Mouse (Mus musculus): ENCODE measurements around the gene Cct4. TPM values are rescaled to one million over a fixed set of nuclear protein-coding genes. Genes with fewer than 3 reads are reported as not detected.
A peak's percentile ranks its signal among the peaks of the same experiment; 100 is the strongest.

Cct4 gene
- polyA plus RNA-seq, 1 experiment from 2014 or later, result 267 TPM

- Histone ChIP-seq H3K36me3 (ENCODE audit: control insufficient read depth, insufficient read depth, low read length) (peaks cover 12% of the 10 kb centered on the region; the same call in 1 of the 2 replicates), H3K4me3 (ENCODE audit: low read depth, low read length) (no peak overlapping the region), H3K9me3 (ENCODE audit: control insufficient read depth, low read length) (peaks cover 26% of the 10 kb centered on the region; the same call in 1 of the 2 replicates), H3K4me1 (ENCODE audit: control insufficient read depth, insufficient read depth, low read length) (no peaks in the 10 kb centered on the region), H3K9ac (ENCODE audit: low read depth, low read length) (no peak overlapping the region), H3K27ac (replicated peaks; ENCODE audit: low read depth, low read length) (no peak overlapping the region), H3K4me2 (ENCODE audit: low read depth, low read length) (no peak overlapping the region), H3K27me3 (replicated peaks; ENCODE audit: control insufficient read depth, insufficient read depth, low read length) (no peaks in the 10 kb centered on the region)
- peak; percentile 8 for DNase-seq (ENCODE audit: low spot score)
- WGBS, result 72% methylated on average over 4 of the region's 4 CpGs
- ATAC-seq (ENCODE audit: low read depth), result no peak
These were observed 25.9 kb upstream of the Cct4 start for GRCm38 (mm10) chr11:22964401-22964800.

GRCm38 (mm10) chr11:22965503-22965902 is 24.8 kb upstream of the Cct4 start:
- Histone ChIP-seq H3K27ac (replicated peaks; ENCODE audit: low read depth, low read length) (no peak overlapping the region), H3K4me3 (ENCODE audit: low read depth, low read length) (no peak overlapping the region), H3K27me3 (replicated peaks; ENCODE audit: control insufficient read depth, insufficient read depth, low read length) (no peaks in the 10 kb centered on the region), H3K4me1 (ENCODE audit: control insufficient read depth, insufficient read depth, low read length) (no peaks in the 10 kb centered on the region), H3K9me3 (ENCODE audit: control insufficient read depth, low read length) (peaks cover 30% of the 10 kb centered on the region), H3K9ac (ENCODE audit: low read depth, low read length) (no peak overlapping the region), H3K4me2 (ENCODE audit: low read depth, low read length) (no peak overlapping the region), H3K36me3 (ENCODE audit: control insufficient read depth, insufficient read depth, low read length) (peaks cover 20% of the 10 kb centered on the region; the same call in 1 of the 2 replicates)
- DNase-seq (ENCODE audit: low spot score) (no peak), ATAC-seq (ENCODE audit: low read depth) (no peak)
- WGBS, result 68% methylated on average over 4 of the region's 4 CpGs

- peaks cover 67% of the 10 kb centered on the region for H3K9me3 ChIP-seq (ENCODE audit: control insufficient read depth, low read length)
- DNase-seq (ENCODE audit: low spot score), result peak; percentile 34
These were observed 20.8 kb upstream of the Cct4 start for GRCm38 (mm10) chr11:22969486-22969885.

GRCm38 (mm10) chr11:22970546-22970945 is 19.8 kb upstream of the Cct4 start:
- Histone ChIP-seq H3K4me2 (ENCODE audit: low read depth, low read length) (no peak overlapping the region), H3K4me3 (ENCODE audit: low read depth, low read length) (no peak overlapping the region), H3K27me3 (replicated peaks; ENCODE audit: control insufficient read depth, insufficient read depth, low read length) (no peaks in the 10 kb centered on the region), H3K9me3 (ENCODE audit: control insufficient read depth, low read length) (peaks cover 67% of the 10 kb centered on the region), H3K36me3 (ENCODE audit: control insufficient read depth, insufficient read depth, low read length) (peaks cover 39% of the 10 kb centered on the region), H3K9ac (ENCODE audit: low read depth, low read length) (no peak overlapping the region), H3K27ac (replicated peaks; ENCODE audit: low read depth, low read length) (no peak overlapping the region), H3K4me1 (ENCODE audit: control insufficient read depth, insufficient read depth, low read length) (no peaks in the 10 kb centered on the region)
- no peak for ATAC-seq (ENCODE audit: low read depth)
- DNase-seq (ENCODE audit: low spot score), result no peak
- 100% methylated on average over 1 of the region's 1 CpGs for WGBS

More at GRCm38 (mm10) chr11:22969486-22969885, 20.8 kb upstream of the Cct4 start:
- H3K27ac ChIP-seq (replicated peaks; ENCODE audit: low read depth, low read length), result no peak overlapping the region
- ATAC-seq (ENCODE audit: low read depth), result no peak
- 57% methylated on average over 6 of the region's 6 CpGs for WGBS
- H3K4me2 ChIP-seq (ENCODE audit: low read depth, low read length), result no peak overlapping the region
- no peak overlapping the region for H3K9ac ChIP-seq (ENCODE audit: low read depth, low read length)
- no peak overlapping the region for H3K4me3 ChIP-seq (ENCODE audit: low read depth, low read length)
- no peaks in the 10 kb centered on the region for H3K27me3 ChIP-seq (replicated peaks; ENCODE audit: control insufficient read depth, insufficient read depth, low read length)
- no peaks in the 10 kb centered on the region for H3K4me1 ChIP-seq (ENCODE audit: control insufficient read depth, insufficient read depth, low read length)
- peaks cover 36% of the 10 kb centered on the region for H3K36me3 ChIP-seq (ENCODE audit: control insufficient read depth, insufficient read depth, low read length)

- no peaks in the 10 kb centered on the region for H3K4me1 ChIP-seq (ENCODE audit: control insufficient read depth, insufficient read depth, low read length)
- H3K27ac ChIP-seq (replicated peaks; ENCODE audit: low read depth, low read length), result peak within 1 kb of the TSS; percentile 80
- H3K36me3 ChIP-seq (ENCODE audit: control insufficient read depth, insufficient read depth, low read length), result peaks cover 42% of the 10 kb centered on the region
- peak within 1 kb of the TSS; percentile 70 for H3K9ac ChIP-seq (ENCODE audit: low read depth, low read length)
- H3K9me3 ChIP-seq (ENCODE audit: control insufficient read depth, low read length), result peaks cover 57% of the 10 kb centered on the region
- peak within 1 kb of the TSS; percentile 60 for H3K4me3 ChIP-seq (ENCODE audit: low read depth, low read length)
- H3K27me3 ChIP-seq (replicated peaks; ENCODE audit: control insufficient read depth, insufficient read depth, low read length), result no peaks in the 10 kb centered on the region
- peak within 1 kb of the TSS; percentile 70 for H3K4me2 ChIP-seq (ENCODE audit: low read depth, low read length)
- DNase-seq (ENCODE audit: low spot score) (peak; percentile 89), ATAC-seq (ENCODE audit: low read depth) (peak; percentile 82)
- 58% methylated on average over 56 of the region's 56 CpGs for WGBS
These were observed 18.2 kb upstream of the Cct4 start, which contains the start of gene Zrsr1 for GRCm38 (mm10) chr11:22971835-22972709. TSS of gene Zrsr1 (plus strand) at chr11:22972005.

GRCm38 (mm10) chr11:22972746-22973526 is 17.4 kb upstream of the Cct4 start:
- Histone ChIP-seq H3K9ac (ENCODE audit: low read depth, low read length) (peak overlapping the region; percentile 70), H3K4me3 (ENCODE audit: low read depth, low read length) (peak overlapping the region; percentile 60), H3K9me3 (ENCODE audit: control insufficient read depth, low read length) (peaks cover 50% of the 10 kb centered on the region), H3K4me1 (ENCODE audit: control insufficient read depth, insufficient read depth, low read length) (no peaks in the 10 kb centered on the region), H3K4me2 (ENCODE audit: low read depth, low read length) (peak overlapping the region; percentile 70), H3K27me3 (replicated peaks; ENCODE audit: control insufficient read depth, insufficient read depth, low read length) (no peaks in the 10 kb centered on the region), H3K27ac (replicated peaks; ENCODE audit: low read depth, low read length) (peak overlapping the region; percentile 85), H3K36me3 (ENCODE audit: control insufficient read depth, insufficient read depth, low read length) (peaks cover 51% of the 10 kb centered on the region)
- WGBS, result 50% methylated on average over 45 of the region's 46 CpGs
- ATAC-seq (ENCODE audit: low read depth) (peak; percentile 68), DNase-seq (ENCODE audit: low spot score) (peak; percentile 86)

GRCm38 (mm10) chr11:22973599-22973998 is 16.7 kb upstream of the Cct4 start:
- peak; percentile 31 for DNase-seq (ENCODE audit: low spot score)
- Histone ChIP-seq H3K9me3 (ENCODE audit: control insufficient read depth, low read length) (peaks cover 45% of the 10 kb centered on the region), H3K36me3 (ENCODE audit: control insufficient read depth, insufficient read depth, low read length) (peaks cover 56% of the 10 kb centered on the region), H3K27me3 (replicated peaks; ENCODE audit: control insufficient read depth, insufficient read depth, low read length) (no peaks in the 10 kb centered on the region), H3K4me3 (ENCODE audit: low read depth, low read length) (peak overlapping the region; percentile 60), H3K4me2 (ENCODE audit: low read depth, low read length) (peak overlapping the region; percentile 61), H3K9ac (ENCODE audit: low read depth, low read length) (peak overlapping the region; percentile 67), H3K27ac (replicated peaks; ENCODE audit: low read depth, low read length) (peak overlapping the region; percentile 85), H3K4me1 (ENCODE audit: control insufficient read depth, insufficient read depth, low read length) (no peaks in the 10 kb centered on the region)
- ATAC-seq (ENCODE audit: low read depth), result no peak
- WGBS, result 50% methylated on average over 14 of the region's 14 CpGs

GRCm38 (mm10) chr11:22978215-22978614 is 12.1 kb upstream of the Cct4 start:
- ATAC-seq (ENCODE audit: low read depth) (no peak), DNase-seq (ENCODE audit: low spot score) (no peak)
- Histone ChIP-seq H3K4me2 (ENCODE audit: low read depth, low read length) (no peak overlapping the region), H3K27me3 (replicated peaks; ENCODE audit: control insufficient read depth, insufficient read depth, low read length) (no peaks in the 10 kb centered on the region), H3K4me3 (ENCODE audit: low read depth, low read length) (no peak overlapping the region), H3K36me3 (ENCODE audit: control insufficient read depth, insufficient read depth, low read length) (peaks cover 42% of the 10 kb centered on the region), H3K4me1 (ENCODE audit: control insufficient read depth, insufficient read depth, low read length) (peaks cover 9% of the 10 kb centered on the region), H3K9ac (ENCODE audit: low read depth, low read length) (no peak overlapping the region), H3K9me3 (ENCODE audit: control insufficient read depth, low read length) (peaks cover 13% of the 10 kb centered on the region), H3K27ac (replicated peaks; ENCODE audit: low read depth, low read length) (no peak overlapping the region)
- WGBS, result 85% methylated on average over 3 of the region's 3 CpGs

Data from embryonic facial prominence, embryonic 14.5 days (tissue).